Mouse (Mus musculus) G1E-ER4 (cell line): ENCODE data around the gene Rabggta. TPM values are rescaled to one million over a fixed set of nuclear protein-coding genes. Genes with fewer than 3 reads are reported as not detected.

Source experiments
- GATA1 ChIP-seq: IDR thresholded peaks from one replicate; pipeline ENCODE4 v1.8.0; 2012; ENCODE audit warnings: low read length, inconsistent platforms
- polyA plus RNA-seq: library from polyadenylated mRNA; stranded (reverse); fragments of >175 nt; gene quantifications from 2 replicates; pipeline ENCODE4 v1.2.3, GENCODE M21; 2012

The Rabggta gene
- polyA plus RNA-seq, 1 experiment, result 19.2 TPM

DNA sequence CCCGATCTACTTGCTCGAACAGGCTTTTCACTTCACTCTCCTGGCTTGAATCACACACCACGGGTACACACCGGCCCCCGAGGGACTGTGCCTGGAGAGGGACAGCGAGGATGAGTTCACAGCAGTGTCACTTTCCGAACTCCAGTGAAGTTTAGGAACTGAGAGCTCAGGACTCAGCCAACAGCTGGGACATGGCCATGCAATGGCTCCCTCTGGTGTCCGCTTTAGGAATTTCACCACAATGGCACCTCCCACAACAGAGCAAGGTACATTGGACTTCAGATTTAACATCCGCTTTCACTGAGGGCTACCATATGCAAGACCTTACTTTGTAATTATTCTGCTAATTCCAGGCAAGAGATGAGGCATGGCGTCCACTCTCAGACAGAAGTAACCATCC lies 21.6 kb upstream of the Rabggta start:
- TF ChIP-seq GATA1, result no peak

GRCm38 (mm10) chr14:55737086-55737687 lies 15.1 kb upstream of the Rabggta start:
- no peak for TF ChIP-seq GATA1

- TF ChIP-seq GATA1, result no peak
Observed at GRCm38 (mm10) chr14:55735758-55736157, 13.7 kb upstream of the Rabggta start.

DNA sequence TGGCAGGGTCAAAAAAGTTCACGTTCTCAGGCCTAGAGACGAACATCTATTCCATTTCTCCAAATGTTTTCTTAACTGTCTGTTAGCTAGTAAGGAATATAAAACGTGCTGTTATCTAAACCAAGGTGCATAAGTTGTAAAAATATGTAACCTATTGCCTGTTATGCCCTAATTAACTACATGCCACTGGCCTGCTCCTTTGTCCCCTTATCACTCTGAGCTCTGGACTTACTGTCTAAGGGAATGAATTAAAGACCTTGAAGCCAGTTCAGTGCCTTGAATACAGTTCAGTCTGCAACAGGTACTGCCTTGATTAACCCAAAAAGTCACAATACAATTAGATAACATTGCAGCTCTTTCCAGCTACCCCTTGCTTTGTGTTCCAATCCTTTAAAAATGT lies 13.3 kb upstream of the Rabggta start:
- no peak for TF ChIP-seq GATA1

DNA sequence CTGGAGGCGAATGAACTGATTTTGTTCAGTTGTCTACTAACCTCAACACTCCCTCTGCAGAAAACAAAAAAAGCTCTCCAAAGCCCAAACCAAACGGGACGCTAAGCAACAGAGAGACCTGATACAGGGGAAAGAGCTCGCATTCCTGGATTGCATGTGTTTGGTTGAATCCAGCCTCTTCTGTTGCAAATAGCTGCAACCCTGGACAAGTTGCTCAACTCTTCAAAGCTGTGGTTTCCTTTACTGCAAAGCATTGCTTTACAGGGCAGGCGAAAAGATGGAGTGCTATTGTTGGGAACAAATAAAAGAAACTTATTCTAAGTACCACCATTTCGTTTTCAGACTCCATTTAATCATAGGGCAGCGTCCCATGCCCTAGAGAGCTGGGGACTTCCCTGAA lies 12.8 kb upstream of the Rabggta start:
- no peak for TF ChIP-seq GATA1

GRCm38 (mm10) chr14:55733889-55734288 lies 11.8 kb upstream of the Rabggta start:
- TF ChIP-seq GATA1, result no peak

GRCm38 (mm10) chr14:55730531-55731032 lies 8.5 kb upstream of the Rabggta start:
- TF ChIP-seq GATA1, result no peak

DNA sequence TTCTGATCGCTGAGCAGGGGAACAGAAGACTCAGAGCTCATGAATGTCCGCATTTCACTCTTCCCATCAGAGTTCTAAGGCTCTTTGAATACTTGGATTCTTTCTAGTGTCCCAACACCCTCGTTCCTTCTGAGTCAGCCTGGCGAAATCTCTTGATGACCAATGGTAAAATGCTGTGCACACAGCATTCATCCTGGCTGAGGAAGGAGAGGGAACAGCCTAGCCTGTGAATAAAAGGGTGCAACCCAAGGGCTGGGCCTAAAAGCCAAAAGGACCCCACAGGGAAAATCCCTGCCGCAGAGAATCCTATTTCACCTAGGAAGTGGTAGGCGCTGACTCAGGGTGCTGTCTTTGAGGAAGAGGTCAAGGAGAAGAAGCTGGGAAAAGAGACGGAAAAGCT lies 8.1 kb upstream of the Rabggta start:
- TF ChIP-seq GATA1, result no peak

DNA sequence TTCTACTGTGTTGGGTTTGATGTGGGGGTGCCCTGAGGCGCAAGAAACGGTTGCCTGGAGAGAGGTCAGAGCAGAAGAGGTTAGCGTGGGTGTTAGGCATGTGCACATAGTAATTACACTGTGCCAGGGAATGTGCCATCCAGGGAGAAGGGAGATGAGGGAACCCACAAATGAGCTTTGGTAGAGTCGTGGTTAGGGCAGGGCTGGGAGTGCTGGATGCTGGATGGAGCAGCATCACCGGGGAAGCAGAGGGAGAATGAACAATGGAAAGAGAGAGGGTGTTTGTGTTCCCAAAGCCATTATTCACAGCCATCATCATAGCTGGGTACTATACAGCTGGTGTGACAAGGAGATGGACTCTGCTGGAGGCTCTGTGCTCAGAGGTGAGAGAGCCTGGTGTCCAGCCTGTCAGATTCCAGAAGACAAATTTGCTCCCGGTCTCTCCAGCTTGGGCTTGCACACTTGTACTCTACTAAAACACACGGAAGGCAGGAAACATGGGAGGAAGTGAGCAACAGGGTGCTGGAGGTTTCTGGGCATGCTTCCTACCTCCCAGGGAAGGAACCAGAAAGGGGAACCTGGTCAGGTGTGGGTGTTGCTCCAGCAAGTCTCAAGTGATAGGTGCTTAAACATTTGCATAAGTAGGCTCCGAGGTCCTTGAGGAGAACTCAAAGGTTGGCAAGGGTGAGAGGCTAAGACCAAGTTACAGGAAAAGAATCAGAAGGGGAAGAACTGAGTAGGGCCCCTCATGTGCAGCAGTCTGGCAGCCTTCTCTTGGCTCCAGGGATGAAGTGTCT lies 6.0 kb upstream of the Rabggta start:
- no peak for TF ChIP-seq GATA1

DNA sequence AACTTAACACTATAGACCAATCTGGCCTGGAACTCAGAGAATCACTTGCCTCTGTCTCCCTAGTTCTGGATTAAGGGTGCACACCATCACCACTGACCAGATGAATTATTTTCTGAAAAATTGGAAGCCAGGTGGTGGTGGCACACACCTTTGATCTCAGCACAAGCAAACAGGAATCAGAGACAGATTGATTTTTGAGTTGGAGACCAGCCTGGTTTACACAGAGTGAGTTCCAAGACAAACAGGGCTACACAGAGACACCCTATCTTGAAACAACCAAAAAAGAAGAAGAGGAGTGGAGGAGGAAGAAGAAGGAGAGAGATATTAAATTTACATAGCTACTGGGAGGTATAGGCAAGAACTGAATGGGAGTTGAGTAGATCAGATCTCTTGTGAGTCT lies 4.2 kb upstream of the Rabggta start:
- TF ChIP-seq GATA1, result no peak

GRCm38 (mm10) chr14:55724411-55724871 lies 2.4 kb upstream of the Rabggta start:
- no peak for TF ChIP-seq GATA1

GRCm38 (mm10) chr14:55723433-55723832 lies 1.4 kb upstream of the Rabggta start:
- no peak for TF ChIP-seq GATA1

- TF ChIP-seq GATA1, result no peak
Observed at GRCm38 (mm10) chr14:55722438-55722945, 429 bp upstream of the Rabggta start.

DNA sequence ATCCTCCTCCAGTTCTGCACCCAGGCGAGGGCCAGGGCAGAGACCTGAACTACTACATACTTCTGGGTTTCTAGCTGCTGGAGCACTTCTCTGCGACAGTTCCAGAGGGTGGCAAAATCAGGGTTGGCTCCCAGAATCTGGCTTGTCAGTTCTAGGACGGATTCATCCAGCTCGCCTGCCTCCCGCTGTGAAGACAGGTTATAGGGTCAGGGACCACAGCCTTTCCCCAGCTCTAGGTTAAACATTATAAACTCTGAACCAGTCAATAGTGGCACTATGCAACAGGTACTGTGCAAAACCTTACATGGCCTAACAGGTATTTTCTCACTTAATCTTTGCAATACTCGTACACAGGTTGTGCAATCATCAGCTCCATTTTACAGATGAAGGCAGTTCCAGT lies 987 bp downstream of the Rabggta start:
- TF ChIP-seq GATA1, result no peak

- no peak for TF ChIP-seq GATA1
Observed at GRCm38 (mm10) chr14:55720666-55721065, 1.4 kb downstream of the Rabggta start.

DNA sequence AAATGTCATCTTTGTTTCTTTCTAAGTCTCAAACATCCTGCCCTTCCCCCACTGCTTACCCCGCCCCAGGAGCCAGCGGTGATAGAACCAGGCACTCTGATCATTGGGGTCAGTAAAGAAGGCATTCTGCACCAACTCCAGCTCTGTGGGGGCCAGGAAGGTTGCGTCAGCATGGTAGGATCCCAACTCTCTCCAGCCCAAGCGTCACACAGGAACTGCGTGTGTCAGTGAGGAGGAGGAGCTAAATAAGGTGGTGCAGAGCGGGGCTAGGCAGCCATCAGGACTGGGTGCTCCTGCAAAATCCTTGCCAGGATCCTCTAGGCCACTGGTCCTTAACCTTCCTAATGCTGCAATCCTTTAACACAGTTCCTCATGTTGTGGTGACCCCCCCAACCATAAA lies 2.3 kb downstream of the Rabggta start:
- TF ChIP-seq GATA1, result no peak

DNA sequence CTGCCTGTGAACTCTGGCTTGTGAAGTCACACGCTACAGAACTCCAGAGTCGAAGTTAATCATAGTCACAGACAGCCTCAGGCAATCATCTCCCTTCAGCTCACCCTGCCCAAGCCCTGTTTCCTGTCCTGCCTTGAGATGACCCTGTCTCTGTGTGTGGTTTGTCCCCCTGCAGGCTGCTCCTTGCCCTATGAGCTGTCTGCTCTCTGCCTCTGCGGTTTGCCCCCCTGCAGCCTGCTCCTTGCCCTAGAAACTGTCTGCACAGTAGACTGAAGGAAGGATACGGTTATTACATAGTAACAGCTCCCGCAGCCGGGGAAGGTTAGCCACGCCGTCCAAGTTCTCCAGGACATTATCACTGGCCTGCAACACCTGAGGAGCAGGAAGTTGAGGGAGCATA lies 5.2 kb downstream of the Rabggta start:
- TF ChIP-seq GATA1, result no peak
